Mouse (Mus musculus) lung, adult 2 months (tissue): ENCODE measurements at regions not wholly inside any gene's neighbourhood (a gene's known extent, or its start where the extent isn't known, plus 50 kb on each side); places are given as distances from the start of the nearest gene placed in this dataset.

ENCODE experiments used
- CTCF ChIP-seq: fragments of 200-500 bp; IDR thresholded peaks from 2 replicates; pipeline ENCODE4 v1.5.1; 2011; ENCODE audit warnings: mild to moderate bottlenecking, low read length, control low read depth; ENCODE audit not compliant: insufficient read depth
- POLR2A ChIP-seq: fragments of 200-500 bp; IDR thresholded peaks from 2 replicates; pipeline ENCODE4 v1.6.1; 2011; ENCODE audit warnings: low read depth, mild to moderate bottlenecking, control low read depth, low read length, borderline replicate concordance; ENCODE audit errors: extremely low read depth

DNA sequence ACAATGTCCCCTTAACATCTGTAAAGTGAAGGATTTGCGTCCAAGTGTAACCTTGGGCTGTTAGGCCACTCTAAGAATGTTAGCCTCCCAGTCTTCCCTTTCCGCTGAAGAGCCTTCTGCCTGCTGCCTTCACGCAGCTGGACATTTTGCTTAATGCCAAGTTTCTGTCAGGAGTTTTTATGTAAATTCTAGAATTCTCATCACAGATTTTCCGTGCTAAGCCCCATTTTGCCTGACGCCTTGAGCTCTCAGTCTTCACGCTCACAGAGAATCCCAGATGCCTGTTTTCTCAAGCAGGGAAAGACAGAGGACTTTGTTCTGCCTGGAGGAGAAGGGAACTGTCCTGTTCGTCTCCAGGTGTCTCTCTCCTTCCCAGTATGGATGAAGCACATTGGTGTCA lies 593.8 kb upstream of the Map3k7 start:
- TF ChIP-seq CTCF (no peak), POLR2A (no peak)
